Mouse (Mus musculus) E14TG2a.4 (cell line): ENCODE data around the gene Chtf18.

Source experiments
- CTCF ChIP-seq: conservative IDR thresholded peaks from 2 replicates; pipeline ENCODE4 v1.5.1; 2014; ENCODE audit warnings: low read length
- NANOG ChIP-seq: IDR thresholded peaks from 2 replicates; pipeline ENCODE4 v1.6.1; 2014; ENCODE audit warnings: borderline replicate concordance, low read length, mixed read lengths

- TF ChIP-seq CTCF (no peak), NANOG (no peak)
Observed at GRCm38 (mm10) chr17:25721476-25721875, 5.7 kb downstream of the Chtf18 start.
